Mouse (Mus musculus) kidney, postnatal 36 days (tissue): ENCODE measurements around the gene Dmrtb1.

ENCODE experiments used
- DNase-seq, 2 experiments: peaks; one replicate each; pipeline ENCODE4 v3.0.0; 2021 to 2022; ENCODE audit warnings: mixed read lengths in 2 of 2

Dmrtb1 gene

GRCm38 (mm10) chr4:107680311-107681098 is 3.5 kb downstream of the Dmrtb1 start:
- DNase-seq, result no peak

- DNase-seq, result no peak
These were observed 8.4 kb downstream of the Dmrtb1 start for GRCm38 (mm10) chr4:107675645-107676044.

GRCm38 (mm10) chr4:107674322-107674644 is 9.7 kb downstream of the Dmrtb1 start:
- no peak for DNase-seq

GRCm38 (mm10) chr4:107673638-107674321 is 10.2 kb downstream of the Dmrtb1 start:
- DNase-seq, result peak; percentile 68 to 85

GRCm38 (mm10) chr4:107670731-107671130 is 13.3 kb downstream of the Dmrtb1 start:
- no peak for DNase-seq

GRCm38 (mm10) chr4:107668514-107668913 is 15.5 kb downstream of the Dmrtb1 start:
- DNase-seq, result no peak

GRCm38 (mm10) chr4:107660649-107661048 is 23.4 kb downstream of the Dmrtb1 start:
- no peak for DNase-seq

GRCm38 (mm10) chr4:107653280-107653643 is 30.8 kb downstream of the Dmrtb1 start:
- no peak for DNase-seq

GRCm38 (mm10) chr4:107652598-107653279 is 31.3 kb downstream of the Dmrtb1 start:
- peak; percentile 71 to 92 for DNase-seq

GRCm38 (mm10) chr4:107651021-107651496 is 33.0 kb downstream of the Dmrtb1 start:
- no peak for DNase-seq

GRCm38 (mm10) chr4:107648959-107649485 is 35.0 kb downstream of the Dmrtb1 start:
- DNase-seq, result no peak

- peak in 1 of 2 experiments; percentile 20 for DNase-seq
These were observed 42.4 kb downstream of the Dmrtb1 start for GRCm38 (mm10) chr4:107641624-107642023.

- no peak for DNase-seq
These were observed 45.7 kb downstream of the Dmrtb1 start for GRCm38 (mm10) chr4:107638303-107638702.

- DNase-seq, result peak; percentile 29 to 79
These were observed 46.4 kb downstream of the Dmrtb1 start for GRCm38 (mm10) chr4:107637670-107638069.

GRCm38 (mm10) chr4:107636099-107636498 is 47.9 kb downstream of the Dmrtb1 start:
- DNase-seq, result no peak

- DNase-seq, result no peak
These were observed 49.4 kb downstream of the Dmrtb1 start for GRCm38 (mm10) chr4:107634631-107635030.

GRCm38 (mm10) chr4:107628921-107629411 is 55.1 kb downstream of the Dmrtb1 start:
- DNase-seq, result peak in 1 of 2 experiments; percentile 19

GRCm38 (mm10) chr4:107628226-107628625 is 55.8 kb downstream of the Dmrtb1 start:
- no peak for DNase-seq
